Mouse (Mus musculus) C2C12 (cell line): ENCODE data around the gene 1700001K19Rik.

Source experiments
- CEBPB ChIP-seq: IDR thresholded peaks from one replicate; pipeline ENCODE4 v1.6.1; 2011; ENCODE audit warnings: low read depth, mild to moderate bottlenecking, control low read depth, moderate library complexity
- CTCF ChIP-seq: IDR thresholded peaks from one replicate; pipeline ENCODE4 v1.5.1; 2011; ENCODE audit not compliant: control insufficient read depth, insufficient read depth, insufficient read length
- MYOD1 ChIP-seq: IDR thresholded peaks from one replicate; pipeline ENCODE4 v1.6.1; 2011; ENCODE audit warnings: low read depth; ENCODE audit not compliant: control insufficient read depth, insufficient read length

DNA sequence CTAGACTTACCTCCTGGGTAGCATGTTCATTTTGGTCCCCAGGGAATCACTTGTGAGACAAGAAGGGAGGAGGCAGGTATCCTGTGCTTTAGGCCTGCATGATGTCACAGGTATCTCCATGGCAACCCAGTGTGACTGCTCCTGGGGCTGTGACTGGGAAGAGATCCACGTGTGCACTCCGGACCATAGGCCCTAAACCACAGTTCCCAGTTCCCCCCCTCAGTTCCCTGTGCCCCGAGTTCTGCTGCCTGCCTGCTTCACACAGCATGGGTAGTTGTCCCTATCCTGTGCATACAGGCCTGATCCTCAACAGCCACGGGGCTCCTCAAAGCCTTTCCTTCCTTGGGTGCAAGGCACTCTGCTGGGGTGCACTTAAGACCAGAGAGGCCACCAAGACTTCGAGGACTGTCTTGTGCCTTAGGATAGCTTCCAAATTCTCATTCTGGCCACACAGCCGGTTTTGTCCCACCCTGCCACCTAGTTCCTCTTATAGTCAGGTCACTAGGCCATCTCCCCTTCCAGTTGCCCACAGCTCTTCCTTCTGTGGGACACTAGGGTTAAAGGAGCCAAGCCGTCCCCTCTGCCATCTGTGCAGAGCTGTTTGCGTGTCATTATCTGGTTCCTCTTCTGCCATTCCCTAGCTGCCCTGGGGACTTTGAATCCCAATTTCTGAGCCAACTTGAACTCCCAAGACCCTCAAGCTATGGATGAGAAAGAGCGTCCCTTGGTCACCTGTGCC lies at the start of gene 1700001K19Rik:
- no peak for TF ChIP-seq CTCF
- no peak for TF ChIP-seq MYOD1
- no peak for TF ChIP-seq CEBPB
